Mouse (Mus musculus) hindbrain, embryonic 12.5 days (tissue): Measurements from ENCODE around the gene Arhgap4. TPM values are rescaled to one million over a fixed set of nuclear protein-coding genes. Genes with fewer than 3 reads are reported as not detected.

Experiments used
- ATAC-seq: fragments of 200-750 bp; cut with Nextera tagmentation; 2 replicates; pipeline ENCODE4 v1.8.0; 2017; ENCODE audit warnings: moderate TSS enrichment; ENCODE audit not compliant: low FRiP score
- H3K27ac ChIP-seq: fragments of 300-500 bp; sonication (generic); 2 replicates; pipeline ENCODE4 v1.5.1; 2016; ENCODE audit warnings: mild to moderate bottlenecking
- H3K27me3 ChIP-seq: fragments of 300-500 bp; sonication (generic); 2 replicates; pipeline ENCODE4 v1.6.1; 2016; ENCODE audit warnings: mild to moderate bottlenecking
- H3K36me3 ChIP-seq: fragments of 300-500 bp; sonication (generic); 2 replicates; pipeline ENCODE4 v1.6.1; 2016; ENCODE audit warnings: mild to moderate bottlenecking
- H3K4me1 ChIP-seq: fragments of 300-500 bp; sonication (generic); 2 replicates; pipeline ENCODE4 v1.6.1; 2016
- H3K4me2 ChIP-seq: fragments of 300-500 bp; sonication (generic); replicated peaks from 2 replicates; pipeline ENCODE4 v1.6.1; 2016; ENCODE audit warnings: mild to moderate bottlenecking
- H3K4me3 ChIP-seq: fragments of 300-500 bp; sonication (generic); 2 replicates; pipeline ENCODE4 v1.5.1; 2016; ENCODE audit warnings: mild to moderate bottlenecking
- H3K9ac ChIP-seq: fragments of 300-500 bp; sonication (generic); 2 replicates; pipeline ENCODE4 v1.6.1; 2016; ENCODE audit warnings: mild to moderate bottlenecking, moderate library complexity
- H3K9me3 ChIP-seq: fragments of 300-500 bp; sonication (generic); replicated peaks from 2 replicates; pipeline ENCODE4 v1.6.1; 2016; ENCODE audit warnings: mild to moderate bottlenecking
- WGBS: fragments of 180-500 bp; shearing (Covaris S2); methylation state at CpG from one replicate; pipeline ENCODE4 v1.1.7; 2016; 5-methylcytosine and 5-hydroxymethylcytosine counted together
- polyA plus RNA-seq: library from polyadenylated mRNA; unstranded; fragments of >200 nt; fragmentation: Nextera tagmentation; extraction: Ambion mirVana; gene quantifications from 2 replicates; pipeline ENCODE4 v1.2.1, GENCODE M21; 2016

The Arhgap4 gene
- polyA plus RNA-seq, 1 experiment from 2014 or later = 3.4 TPM

GRCm38 (mm10) chrX:73871956-73872355, 49.7 kb downstream of the Arhgap4 start:
- Histone ChIP-seq H3K9me3 (no peaks in the 10 kb centered on the region), H3K27ac (no peak overlapping the region), H3K9ac (no peak overlapping the region)

GRCm38 (mm10) chrX:73871474-73871873, 50.2 kb downstream of the Arhgap4 start:
- H3K27ac ChIP-seq = no peak overlapping the region
- ATAC-seq = no peak
- H3K4me2 ChIP-seq = no peak overlapping the region

More at GRCm38 (mm10) chrX:73871956-73872355, 49.7 kb downstream of the Arhgap4 start:
- Histone ChIP-seq H3K27me3 (no peaks in the 10 kb centered on the region), H3K36me3 (no peaks in the 10 kb centered on the region), H3K4me2 (no peak overlapping the region), H3K4me3 (no peak overlapping the region), H3K4me1 (peaks cover 16% of the 10 kb centered on the region; the same call in 1 of the 2 replicates)
- no peak for ATAC-seq
- WGBS = 59% methylated on average over 1 of the region's 1 CpGs

GRCm38 (mm10) chrX:73869334-73869733, 52.3 kb downstream of the Arhgap4 start:
- WGBS = 11% methylated on average over 5 of the region's 5 CpGs
- Histone ChIP-seq H3K27ac (no peak overlapping the region), H3K4me1 (peaks cover 26% of the 10 kb centered on the region)

More at GRCm38 (mm10) chrX:73871474-73871873, 50.2 kb downstream of the Arhgap4 start:
- Histone ChIP-seq H3K27me3 (no peaks in the 10 kb centered on the region), H3K36me3 (no peaks in the 10 kb centered on the region), H3K9ac (no peak overlapping the region), H3K4me3 (no peak overlapping the region), H3K9me3 (no peaks in the 10 kb centered on the region), H3K4me1 (peaks cover 16% of the 10 kb centered on the region; the same call in 1 of the 2 replicates)

GRCm38 (mm10) chrX:73867852-73868251, 53.8 kb downstream of the Arhgap4 start:
- Histone ChIP-seq H3K27ac (peak overlapping the region; percentile 71), H3K4me3 (no peak overlapping the region), H3K4me1 (peaks cover 27% of the 10 kb centered on the region), H3K4me2 (no peak overlapping the region), H3K27me3 (no peaks in the 10 kb centered on the region), H3K36me3 (no peaks in the 10 kb centered on the region), H3K9me3 (no peaks in the 10 kb centered on the region), H3K9ac (no peak overlapping the region)
- ATAC-seq = no peak; the same call in 1 of the 2 replicates
- 68% methylated on average over 1 of the region's 1 CpGs for WGBS

More at GRCm38 (mm10) chrX:73869334-73869733, 52.3 kb downstream of the Arhgap4 start:
- Histone ChIP-seq H3K4me3 (no peak overlapping the region), H3K36me3 (no peaks in the 10 kb centered on the region), H3K4me2 (no peak overlapping the region), H3K27me3 (no peaks in the 10 kb centered on the region), H3K9ac (no peak overlapping the region), H3K9me3 (no peaks in the 10 kb centered on the region)
- no peak for ATAC-seq

- no peak for ATAC-seq
- Histone ChIP-seq H3K9ac (no peak overlapping the region), H3K36me3 (no peaks in the 10 kb centered on the region), H3K9me3 (no peaks in the 10 kb centered on the region), H3K4me1 (peaks cover 27% of the 10 kb centered on the region), H3K4me3 (no peak overlapping the region), H3K27ac (peak overlapping the region; percentile 71), H3K27me3 (no peaks in the 10 kb centered on the region), H3K4me2 (no peak overlapping the region)
- WGBS = 12% methylated on average over 3 of the region's 3 CpGs
Measured at GRCm38 (mm10) chrX:73867256-73867655, 54.4 kb downstream of the Arhgap4 start.

GRCm38 (mm10) chrX:73864692-73865091, 57.0 kb downstream of the Arhgap4 start:
- Histone ChIP-seq H3K4me3 (no peak overlapping the region), H3K4me1 (peaks cover 27% of the 10 kb centered on the region), H3K27ac (peak overlapping the region; percentile 75), H3K4me2 (no peak overlapping the region; the same call in 1 of the 2 replicates), H3K9ac (no peak overlapping the region), H3K9me3 (no peaks in the 10 kb centered on the region), H3K36me3 (no peaks in the 10 kb centered on the region; the same call in 1 of the 2 replicates), H3K27me3 (no peaks in the 10 kb centered on the region)
- WGBS = 55% methylated on average over 3 of the region's 3 CpGs
- peak; percentile 72 for ATAC-seq

GRCm38 (mm10) chrX:73855087-73855408, 66.6 kb downstream of the Arhgap4 start:
- no peak overlapping the region for H3K27ac ChIP-seq
- no peak overlapping the region for H3K4me3 ChIP-seq
- peaks cover 3% of the 10 kb centered on the region for H3K36me3 ChIP-seq
- ATAC-seq = no peak
- no peaks in the 10 kb centered on the region for H3K4me1 ChIP-seq
- H3K27me3 ChIP-seq = no peaks in the 10 kb centered on the region
- 74% methylated on average over 3 of the region's 3 CpGs for WGBS
- no peak overlapping the region for H3K4me2 ChIP-seq
- no peaks in the 10 kb centered on the region for H3K9me3 ChIP-seq
- no peak overlapping the region for H3K9ac ChIP-seq

- no peak overlapping the region for H3K9ac ChIP-seq
- H3K4me1 ChIP-seq = no peaks in the 10 kb centered on the region
- no peak for ATAC-seq
- no peak overlapping the region for H3K4me2 ChIP-seq
- H3K27me3 ChIP-seq = no peaks in the 10 kb centered on the region
- no peaks in the 10 kb centered on the region for H3K9me3 ChIP-seq
- no peak overlapping the region for H3K27ac ChIP-seq
- no peak overlapping the region for H3K4me3 ChIP-seq
- WGBS = 91% methylated on average over 8 of the region's 9 CpGs
- H3K36me3 ChIP-seq = peaks cover 3% of the 10 kb centered on the region
Measured at GRCm38 (mm10) chrX:73854326-73855086, 67.2 kb downstream of the Arhgap4 start.

Other genes with a start within 250 kb of the Arhgap4 start
- gene Slc6a8, start 248.7 kb downstream of the Arhgap4 start, polyA plus RNA-seq = 6.6 and 7.7 TPM in 2 replicates
- 132 and 136 TPM in 2 replicates for gene Bcap31, start 205.7 kb downstream of the Arhgap4 start, polyA plus RNA-seq
- 12.7 and 14.0 TPM in 2 replicates for gene Abcd1, start 205.3 kb downstream of the Arhgap4 start, polyA plus RNA-seq
- gene Plxnb3, start 164.8 kb downstream of the Arhgap4 start, polyA plus RNA-seq = 0.21 and 0.25 TPM in 2 replicates
- gene Srpk3, start 147.5 kb downstream of the Arhgap4 start, polyA plus RNA-seq = 2.7 and 5.4 TPM in 2 replicates
- 150 and 167 TPM in 2 replicates for gene Idh3g, start 135.0 kb downstream of the Arhgap4 start, polyA plus RNA-seq
- gene Ssr4, start 134.8 kb downstream of the Arhgap4 start, polyA plus RNA-seq = 125 and 138 TPM in 2 replicates
- 2.7 and 2.8 TPM in 2 replicates for gene Pdzd4, start 96.9 kb downstream of the Arhgap4 start, polyA plus RNA-seq
- 0.19 and 0.20 TPM in 2 replicates for gene Avpr2, start 29.8 kb downstream of the Arhgap4 start, polyA plus RNA-seq
- gene L1cam, start 25.8 kb downstream of the Arhgap4 start, polyA plus RNA-seq = 45.6 and 58.4 TPM in 2 replicates
- 105 and 118 TPM in 2 replicates for gene Naa10, start 74 bp upstream of the Arhgap4 start, polyA plus RNA-seq
- gene Renbp, start 9.0 kb upstream of the Arhgap4 start, polyA plus RNA-seq = 19.7 and 20.3 TPM in 2 replicates
- 77.4 and 78.6 TPM in 2 replicates for gene Hcfc1, start 44.5 kb upstream of the Arhgap4 start, polyA plus RNA-seq
- gene Irak1, start 102.0 kb upstream of the Arhgap4 start, polyA plus RNA-seq = 53.9 and 58.2 TPM in 2 replicates
- not detected in 2 replicates for gene Opn1mw, start 205.6 kb upstream of the Arhgap4 start, polyA plus RNA-seq
- 14.9 and 16.7 TPM in 2 replicates for gene Mecp2, start 213.5 kb upstream of the Arhgap4 start, polyA plus RNA-seq
- gene Tex28, start 246.0 kb upstream of the Arhgap4 start, polyA plus RNA-seq = not detected in 2 replicates